Mouse (Mus musculus): ENCODE data around the gene Vps13d.

DNA sequence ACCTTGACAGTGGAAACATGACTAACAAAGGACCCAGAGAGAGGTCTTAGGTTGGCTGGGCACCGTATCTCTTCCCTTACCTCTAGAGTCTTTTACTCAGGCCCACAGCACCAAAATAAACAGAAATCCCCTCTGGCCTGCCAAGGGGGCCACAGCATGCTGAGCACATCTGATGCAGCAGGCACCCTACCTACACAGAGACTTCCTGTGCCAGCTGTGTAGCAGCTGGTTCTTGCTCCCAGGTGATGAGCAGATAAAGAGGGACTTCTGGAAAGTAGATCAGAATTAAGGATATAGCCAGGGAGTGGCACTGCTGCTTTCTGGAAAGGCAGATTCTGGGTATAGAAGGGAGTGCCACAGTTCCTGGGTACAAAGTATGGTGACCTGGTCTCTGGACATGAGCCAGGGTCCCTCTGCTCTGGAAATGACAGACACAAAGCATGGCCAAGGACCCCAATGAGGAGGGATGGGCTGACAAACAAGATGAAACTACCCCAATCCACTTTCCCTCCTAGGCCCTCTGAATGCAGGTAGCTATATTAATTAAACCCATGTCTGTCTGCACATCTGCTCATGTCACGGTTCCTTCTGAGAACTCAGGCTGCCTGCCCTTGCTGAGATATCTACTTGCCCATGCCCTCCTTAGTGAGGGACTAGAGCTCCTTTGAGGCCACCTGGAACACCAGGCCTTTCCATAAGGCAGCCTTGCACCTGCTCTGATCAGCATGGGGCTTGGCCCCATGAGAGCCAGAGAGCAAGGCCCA lies 195.8 kb downstream of the Vps13d start:
- no peak for TF ChIP-seq POLR2A (IDR thresholded peaks at IDR 0.05; ENCODE audit: insufficient read depth, low read length)
- no peak for TF ChIP-seq EP300 (IDR thresholded peaks at IDR 0.05; ENCODE audit: insufficient read depth, low read depth, low read length)
